Comparison of ENCODE assay signal across 8 mouse cellular contexts in the genomic region with DNA sequence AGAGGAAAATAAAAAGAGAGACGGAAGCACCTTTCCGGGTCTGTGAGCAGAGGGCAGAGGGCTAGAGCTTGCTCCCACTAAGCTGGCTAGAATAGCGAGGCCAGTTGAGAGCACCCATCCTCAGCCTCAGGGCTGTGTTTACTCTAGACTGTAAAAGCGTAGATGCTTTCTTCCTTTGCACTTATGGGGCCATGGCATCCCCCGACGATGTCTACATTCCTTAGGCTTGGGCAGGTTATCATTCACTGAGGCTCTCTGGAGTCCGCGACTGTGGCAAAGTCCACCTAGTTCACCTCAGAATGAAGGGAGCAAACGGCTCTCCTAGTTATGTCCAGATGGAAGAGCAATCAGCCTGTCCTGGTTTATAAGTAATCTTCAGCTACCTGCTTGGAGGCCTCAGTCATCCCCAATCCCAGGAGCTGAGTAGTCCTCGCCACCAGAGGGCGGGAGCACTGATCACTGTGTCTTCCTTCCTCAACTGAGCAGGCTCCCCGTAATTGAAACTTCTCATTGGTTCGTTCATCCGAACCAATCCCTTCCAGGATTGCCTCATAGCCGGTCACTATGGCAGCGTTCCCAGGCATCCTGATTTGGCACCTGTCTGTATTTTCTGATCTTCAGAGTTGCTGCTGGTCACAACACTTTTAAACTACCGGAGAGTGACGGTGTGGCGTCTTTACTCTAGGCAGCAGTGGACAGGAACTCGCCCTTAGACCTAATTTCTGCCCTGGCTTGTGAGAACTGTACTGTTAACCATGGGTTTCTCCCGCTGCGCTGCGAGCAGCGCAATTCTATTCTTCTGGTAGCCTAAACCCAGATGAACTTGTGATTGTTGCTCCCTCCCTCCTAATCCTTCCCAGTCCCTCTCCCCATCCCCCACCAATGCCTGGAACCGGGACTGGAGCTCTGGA. TPM values are rescaled to one million over a fixed set of nuclear protein-coding genes. Genes with fewer than 3 reads are reported as not detected.
DNase-seq lines count a peak whose midpoint lies in the region; ATAC-seq and TF ChIP-seq lines count a peak whose summit lies in the region.

No protein-coding gene starts in this region.

- no peaks in the 10 kb centered on the region for H3K36me3 ChIP-seq in embryonic facial prominence, embryonic 14.5 days (ENCODE audit: control insufficient read depth, insufficient read depth, low read length)
- H3K36me3 ChIP-seq in midbrain, embryonic 10.5 days, result no peaks in the 10 kb centered on the region

- H3K27me3 ChIP-seq in embryonic facial prominence, embryonic 14.5 days (replicated peaks; ENCODE audit: control insufficient read depth, insufficient read depth, low read length), result no peaks in the 10 kb centered on the region
- H3K27me3 ChIP-seq in midbrain, embryonic 10.5 days (ENCODE audit: low read depth, poor library complexity, severe bottlenecking), result no peaks in the 10 kb centered on the region

- no peak for TF ChIP-seq POLR2A in bone marrow, adult 2 months (IDR thresholded peaks at IDR 0.05; ENCODE audit: borderline replicate concordance, control insufficient read depth, low read depth, low read length)

- no peak overlapping the region for H3K27ac ChIP-seq in bone marrow, adult 2 months (ENCODE audit: control insufficient read depth, insufficient read depth, low read depth, low read length, poor library complexity)
- no peak overlapping the region for H3K27ac ChIP-seq in embryonic facial prominence, embryonic 14.5 days (replicated peaks; ENCODE audit: low read depth, low read length)
- peak overlapping the region; percentile 88 for H3K27ac ChIP-seq in midbrain, embryonic 10.5 days (replicated peaks)

- TF ChIP-seq CTCF in bone marrow, adult 2 months (IDR thresholded peaks at IDR 0.05; ENCODE audit: control insufficient read depth, insufficient read depth, low read length), result peak; percentile 70

- peak; percentile 91 for DNase-seq in embryonic facial prominence, embryonic 14.5 days (ENCODE audit: low spot score)
- DNase-seq in heart, adult 18-20 months, result peak; percentile 91 to 93
- DNase-seq in kidney, adult 11 months, result peak; percentile 97
- peak; percentile 63 to 66 for DNase-seq in left cerebral cortex, postnatal 36 days (ENCODE audit: low spot score in 2 of 2)
- peak; percentile 86 for DNase-seq in midbrain, embryonic 10.5 days (ENCODE audit: low spot score)
- DNase-seq in right cerebral cortex, postnatal 36 days (ENCODE audit: low spot score in 2 of 2), result peak; percentile 58 to 59
- DNase-seq in urinary bladder, postnatal 4 days (ENCODE audit: low spot score in 2 of 2), result peak; percentile 60 to 71

- WGBS in bone marrow, adult 2 months, result 29% methylated on average over 25 of the region's 25 CpGs
- WGBS in embryonic facial prominence, embryonic 14.5 days, result 23% methylated on average over 25 of the region's 25 CpGs
- 22% methylated on average over 25 of the region's 25 CpGs for WGBS in midbrain, embryonic 10.5 days

- peak overlapping the region; percentile 49; the same call in 1 of the 2 replicates for H3K9ac ChIP-seq in embryonic facial prominence, embryonic 14.5 days (ENCODE audit: low read depth, low read length)

- H3K4me1 ChIP-seq in bone marrow, adult 2 months (ENCODE audit: control insufficient read depth, insufficient read depth, low read length), result no peaks in the 10 kb centered on the region
- peaks cover 10% of the 10 kb centered on the region; the same call in 1 of the 2 replicates for H3K4me1 ChIP-seq in embryonic facial prominence, embryonic 14.5 days (ENCODE audit: control insufficient read depth, insufficient read depth, low read length)
- peaks cover 37% of the 10 kb centered on the region for H3K4me1 ChIP-seq in midbrain, embryonic 10.5 days

- intact Hi-C loops in left cerebral cortex, postnatal 36 days (cut with DNase I), result loop anchor here (10.0 kb wide), 1 partner anchor 103 kb away; no protein-coding TSS in a partner anchor

- peak overlapping the region; percentile 38 for H3K4me3 ChIP-seq in bone marrow, adult 2 months (replicated peaks; ENCODE audit: control insufficient read depth, low read depth, low read length)
- H3K4me3 ChIP-seq in embryonic facial prominence, embryonic 14.5 days (ENCODE audit: low read depth, low read length), result peak overlapping the region; percentile 35
- H3K4me3 ChIP-seq in midbrain, embryonic 10.5 days, result peak overlapping the region; percentile 57

- ATAC-seq in embryonic facial prominence, embryonic 14.5 days (ENCODE audit: low read depth), result peak; percentile 95

- H3K4me2 ChIP-seq in embryonic facial prominence, embryonic 14.5 days (ENCODE audit: low read depth, low read length), result peak overlapping the region; percentile 63

- no peaks in the 10 kb centered on the region for H3K9me3 ChIP-seq in embryonic facial prominence, embryonic 14.5 days (ENCODE audit: control insufficient read depth, low read length)
- no peaks in the 10 kb centered on the region for H3K9me3 ChIP-seq in midbrain, embryonic 10.5 days (replicated peaks)

RNA-seq across cellular contexts. Expression of a gene that starts 23.2 kb away (rescaled TPM):
- 2.1 TPM in 1 of 2 replicates, not detected in the other for polyA plus RNA-seq in bone marrow, adult 2 months (2011; ENCODE audit: insufficient read depth, insufficient read length, low replicate concordance, missing spikeins)
- polyA plus RNA-seq in embryonic facial prominence, embryonic 14.5 days (2014; fragmentation: Nextera tagmentation; extraction: Ambion mirVana), result 11.2 and 12.3 TPM in 2 replicates
- 1 to 10 TPM; 4.9 to 8.3 TPM for total RNA-seq in heart, adult 18-20 months (2021)
- total RNA-seq in left cerebral cortex, postnatal 36 days (2021), result 10 to 100 TPM; 35.5 to 39.1 TPM
- 0.60 TPM in 2 replicates for polyA plus RNA-seq in midbrain, embryonic 10.5 days (2016; fragmentation: Nextera tagmentation; extraction: Ambion mirVana)

RNA-seq across cellular contexts. Expression of a gene that starts 55.4 kb away (rescaled TPM):
- not detected in 2 replicates for polyA plus RNA-seq in bone marrow, adult 2 months (2011; ENCODE audit: insufficient read depth, insufficient read length, low replicate concordance, missing spikeins)
- not detected in 2 replicates for polyA plus RNA-seq in embryonic facial prominence, embryonic 14.5 days (2014; fragmentation: Nextera tagmentation; extraction: Ambion mirVana)
- total RNA-seq in heart, adult 18-20 months (2021), result not detected
- total RNA-seq in left cerebral cortex, postnatal 36 days (2021), result not detected
- polyA plus RNA-seq in midbrain, embryonic 10.5 days (2016; fragmentation: Nextera tagmentation; extraction: Ambion mirVana), result not detected in 2 replicates
